Comparison of ENCODE assay signal across 10 mouse cellular contexts in the genomic region with DNA sequence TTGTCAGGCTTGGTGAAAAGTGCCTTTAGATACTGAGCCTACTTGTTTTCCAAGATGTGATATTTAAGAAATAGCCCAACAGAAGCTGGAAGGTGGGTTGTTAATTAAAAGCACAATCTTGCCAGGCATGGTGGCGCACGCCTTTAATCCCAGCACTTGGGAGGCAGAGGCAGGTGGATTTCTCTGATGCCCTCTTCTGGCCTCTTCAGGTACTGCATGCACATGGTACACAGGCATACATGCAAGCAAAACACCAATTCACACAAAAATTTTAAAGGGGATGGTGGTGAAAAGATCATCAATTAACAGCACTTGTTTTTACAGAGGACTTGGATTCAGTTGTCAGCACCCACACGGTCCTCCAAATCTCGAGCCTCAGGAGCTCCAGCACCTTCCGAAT. TPM values are rescaled to one million over a fixed set of nuclear protein-coding genes. Genes with fewer than 3 reads are reported as not detected.
DNase-seq lines count a peak whose midpoint lies in the region; ATAC-seq and TF ChIP-seq lines count a peak whose summit lies in the region.
"Had no signal": no experiment of that assay in that cellular context is flagged by ENCODE, and none has a peak within 500 bp of the region (broad histone marks: within the 10 kb centered on the region; RNA-seq: fewer than 3 reads in every experiment).

No protein-coding gene starts in this region.

- no peak overlapping the region for H3K9ac ChIP-seq in heart, postnatal 0 days (replicated peaks; ENCODE audit: low read depth, low read length)
- no peak overlapping the region for H3K9ac ChIP-seq in limb, embryonic 11.5 days (ENCODE audit: low read length)
- H3K9ac ChIP-seq: limb, embryonic 15.5 days had no signal

- no peaks in the 10 kb centered on the region for H3K9me3 ChIP-seq in heart, postnatal 0 days (replicated peaks; ENCODE audit: control insufficient read depth, low read length)
- H3K9me3 ChIP-seq in limb, embryonic 11.5 days (ENCODE audit: control insufficient read depth, low read length) = no peaks in the 10 kb centered on the region
- H3K9me3 ChIP-seq: limb, embryonic 15.5 days had no signal

- ATAC-seq in heart, postnatal 0 days (ENCODE audit: insufficient read depth, low read depth) = no peak
- ATAC-seq in limb, embryonic 11.5 days (ENCODE audit: insufficient number of reproducible peaks, low FRiP score, low TSS enrichment, low read depth) = no peak

- no peak for DNase-seq in heart, postnatal 0 days (ENCODE audit: low spot score)
- no peak for DNase-seq in heart, adult 8-10 months (ENCODE audit: low spot score)
- DNase-seq in testis, postnatal 14 days (ENCODE audit: low spot score) = no peak
- peak; percentile 36 for DNase-seq in limb, embryonic 11.5 days (ENCODE audit: low spot score)
- peak; percentile 66 for DNase-seq in thymus, postnatal 4 days
- no peak for DNase-seq in frontal cortex, adult 2 months (ENCODE audit: extremely low spot score in 1 of 2, low spot score in 1 of 2)
- no peak for DNase-seq in right cerebral cortex, postnatal 10 days (ENCODE audit: low spot score in 2 of 2)

- H3K4me3 ChIP-seq in heart, postnatal 0 days (ENCODE audit: low read depth, low read length) = no peak overlapping the region
- no peak overlapping the region for H3K4me3 ChIP-seq in testis, adult 2 months (ENCODE audit: control insufficient read depth, low read depth, low read length)
- H3K4me3 ChIP-seq in limb, embryonic 11.5 days (ENCODE audit: low read depth, low read length) = no peak overlapping the region
- H3K4me3 ChIP-seq: limb, embryonic 15.5 days had no signal

- peak; percentile 37 for TF ChIP-seq CTCF in heart, postnatal 0 days (IDR thresholded peaks at IDR 0.05; ENCODE audit: low read depth)
- peak; percentile 39; the same call in 1 of the 2 replicates for TF ChIP-seq CTCF in testis, adult 2 months (IDR thresholded peaks at IDR 0.05; ENCODE audit: control insufficient read depth, insufficient read depth, insufficient replicate concordance, low read depth, low read length)

- no peaks in the 10 kb centered on the region for H3K36me3 ChIP-seq in heart, postnatal 0 days (replicated peaks; ENCODE audit: control insufficient read depth, insufficient read depth, low read length)
- no peaks in the 10 kb centered on the region for H3K36me3 ChIP-seq in testis, adult 2 months (ENCODE audit: control insufficient read depth, insufficient read depth, low read length)
- H3K36me3 ChIP-seq in limb, embryonic 11.5 days (ENCODE audit: control insufficient read depth, insufficient read depth, low read length) = no peaks in the 10 kb centered on the region
- H3K36me3 ChIP-seq: limb, embryonic 15.5 days had no signal

- WGBS in heart, postnatal 0 days = 81% methylated on average over 5 of the region's 5 CpGs
- WGBS in limb, embryonic 11.5 days = 86% methylated on average over 5 of the region's 5 CpGs

- no peak overlapping the region for H3K27ac ChIP-seq in heart, postnatal 0 days (ENCODE audit: low read depth)
- H3K27ac ChIP-seq in testis, adult 2 months (ENCODE audit: control insufficient read depth, insufficient read depth, low read depth, low read length) = no peak overlapping the region
- H3K27ac ChIP-seq in limb, embryonic 11.5 days (replicated peaks; ENCODE audit: low read depth, low read length) = no peak overlapping the region
- H3K27ac ChIP-seq: limb, embryonic 15.5 days had no signal

- no peak for TF ChIP-seq POLR2A in testis, adult 2 months (IDR thresholded peaks at IDR 0.05; ENCODE audit: control insufficient read depth, low read depth, low read length)

- no peaks in the 10 kb centered on the region for H3K4me1 ChIP-seq in heart, postnatal 0 days (ENCODE audit: control insufficient read depth, insufficient read depth)
- no peaks in the 10 kb centered on the region for H3K4me1 ChIP-seq in testis, adult 2 months (ENCODE audit: control insufficient read depth, insufficient read depth, low read length)
- H3K4me1 ChIP-seq in limb, embryonic 11.5 days (ENCODE audit: control insufficient read depth, insufficient read depth, low read length) = no peaks in the 10 kb centered on the region
- H3K4me1 ChIP-seq: limb, embryonic 15.5 days had no signal

- no peak overlapping the region for H3K4me2 ChIP-seq in heart, postnatal 0 days (ENCODE audit: low read depth, low read length)
- no peak overlapping the region for H3K4me2 ChIP-seq in limb, embryonic 11.5 days (ENCODE audit: low read depth, severe bottlenecking)
- H3K4me2 ChIP-seq: limb, embryonic 15.5 days had no signal

- no peak for TF ChIP-seq EP300 in heart, postnatal 0 days (IDR thresholded peaks at IDR 0.05; ENCODE audit: low read depth)

- no peaks in the 10 kb centered on the region for H3K27me3 ChIP-seq in heart, postnatal 0 days (ENCODE audit: control insufficient read depth, insufficient read depth, low read length)
- no peaks in the 10 kb centered on the region for H3K27me3 ChIP-seq in testis, adult 2 months (ENCODE audit: control insufficient read depth, insufficient read depth, low read length)
- H3K27me3 ChIP-seq in limb, embryonic 11.5 days (ENCODE audit: control insufficient read depth, insufficient read depth, low read length) = 0 out of 2 replicates have a peak, but pooled peaks cover 2% of the 10 kb centered on the region

RNA-seq across cellular contexts. Expression of gene Nlgn3, which starts 35.6 kb away (rescaled TPM):
- total RNA-seq in heart, postnatal 0 days (2014; rRNA removed; ENCODE audit: low replicate concordance) = 0.34 and 0.54 TPM in 2 replicates
- polyA plus RNA-seq in heart, postnatal 0 days (2015; fragmentation: Nextera tagmentation; extraction: Ambion mirVana) = 0.65 and 0.67 TPM in 2 replicates
- total RNA-seq in heart, adult 8-10 months (2022) = 1 to 10 TPM in 1 of 4 experiments, under 1 TPM in 3; 0.34 to 1.2 (median 0.78) TPM
- polyA plus RNA-seq in testis, adult 2 months (2012; rRNA removed) = 0.22 and 0.31 TPM in 2 replicates
- 11.3 and 12.3 TPM in 2 replicates for polyA plus RNA-seq in limb, embryonic 11.5 days (2014; fragmentation: Nextera tagmentation; extraction: Ambion mirVana)
- polyA plus RNA-seq in frontal cortex, adult 2 months (2012; rRNA removed) = 51.7 and 58.2 TPM in 2 replicates
- total RNA-seq: monocyte, adult 5-6 weeks had no signal

RNA-seq across cellular contexts. Expression of gene Gjb1, which starts 41.6 kb away (rescaled TPM):
- not detected in 2 replicates for total RNA-seq in heart, postnatal 0 days (2014; rRNA removed; ENCODE audit: low replicate concordance)
- polyA plus RNA-seq in heart, postnatal 0 days (2015; fragmentation: Nextera tagmentation; extraction: Ambion mirVana) = not detected in 2 replicates
- not detected for total RNA-seq in heart, adult 8-10 months (2022)
- polyA plus RNA-seq in testis, adult 2 months (2012; rRNA removed) = 0.69 TPM in 1 of 2 replicates, not detected in the other
- not detected in 2 replicates for polyA plus RNA-seq in limb, embryonic 11.5 days (2014; fragmentation: Nextera tagmentation; extraction: Ambion mirVana)
- polyA plus RNA-seq in frontal cortex, adult 2 months (2012; rRNA removed) = 15.3 and 17.3 TPM in 2 replicates
- total RNA-seq: monocyte, adult 5-6 weeks had no signal

Comparison
In these comparisons a context has a peak if more than half of its experiments do, and no peak if none do; other contexts are left out.
1. DNase-seq: peak in limb, embryonic 11.5 days (single experiment) and thymus, postnatal 4 days (single experiment); none in heart, postnatal 0 days (single experiment), heart, adult 8-10 months (single experiment), testis, postnatal 14 days (single experiment), frontal cortex, adult 2 months (0 of 2) and right cerebral cortex, postnatal 10 days (0 of 2).